Mouse (Mus musculus) liver, adult 2 months (tissue): ENCODE results near the gene Fmod. TPM values are rescaled to one million over a fixed set of nuclear protein-coding genes. Genes with fewer than 3 reads are reported as not detected.

Experiments used
- DNase-seq: peaks from one replicate; pipeline ENCODE4 v3.0.0-alpha.2; 2011; ENCODE audit warnings: low read depth, low spot score; ENCODE audit errors: extremely low read depth
- H3K27ac ChIP-seq: fragments of 200-500 bp; replicated peaks from 2 replicates; pipeline ENCODE4 v1.5.1; 2012; ENCODE audit warnings: low read depth, mild to moderate bottlenecking, control low read depth, inconsistent platforms, low read length; ENCODE audit not compliant: insufficient read depth
- H3K27me3 ChIP-seq: fragments of 200-500 bp; 2 replicates; pipeline ENCODE4 v1.6.1; 2012; ENCODE audit warnings: mild to moderate bottlenecking, moderate library complexity, low read length, inconsistent platforms; ENCODE audit not compliant: control insufficient read depth, insufficient read depth
- H3K36me3 ChIP-seq: fragments of 200-500 bp; 2 replicates; pipeline ENCODE4 v1.6.1; 2012; ENCODE audit warnings: low read length, inconsistent platforms; ENCODE audit not compliant: control insufficient read depth, insufficient read depth
- H3K4me1 ChIP-seq: fragments of 200-500 bp; 2 replicates; pipeline ENCODE4 v1.6.1; 2011; ENCODE audit warnings: low read length; ENCODE audit not compliant: control insufficient read depth, insufficient read depth
- H3K4me3 ChIP-seq: fragments of 200-500 bp; 2 replicates; pipeline ENCODE4 v1.5.1; 2011; ENCODE audit warnings: low read depth, mild to moderate bottlenecking, control low read depth, low read length, moderate library complexity; ENCODE audit not compliant: insufficient read depth
- H3K79me2 ChIP-seq: fragments of 200-500 bp; 2 replicates; pipeline ENCODE4 v1.6.1; 2012; ENCODE audit warnings: inconsistent platforms, mild to moderate bottlenecking, low read length, moderate library complexity; ENCODE audit not compliant: control insufficient read depth, insufficient read depth
- H3K9ac ChIP-seq: fragments of 200-500 bp; 2 replicates; pipeline ENCODE4 v1.6.1; 2012; ENCODE audit warnings: low read depth, mild to moderate bottlenecking, control low read depth, inconsistent platforms, low read length
- CTCF ChIP-seq: fragments of 200-500 bp; IDR thresholded peaks from 2 replicates; pipeline ENCODE4 v1.5.1; 2011; ENCODE audit warnings: low read depth, low read length, control low read depth
- POLR2A ChIP-seq: fragments of 200-500 bp; IDR thresholded peaks from 2 replicates; pipeline ENCODE4 v1.6.1; 2011; ENCODE audit warnings: low read length, control low read depth; ENCODE audit not compliant: insufficient read depth; ENCODE audit errors: extremely low read depth
- whole genome bisulfite sequencing: fragments of 180-500 bp; shearing (Covaris S2); methylation state at CpG from one replicate; pipeline ENCODE4 v1.1.7; 2018; 5-methylcytosine and 5-hydroxymethylcytosine counted together
- polyA plus RNA-seq: library from polyadenylated mRNA; depleted of rRNA; stranded (reverse); fragments of >200 nt; gene quantifications from 2 replicates; pipeline ENCODE4 v1.2.3, GENCODE M21; 2012; rRNA removed
- total RNA-seq: library from RNA; depleted of rRNA; stranded (reverse); fragments of >200 nt; gene quantifications from 2 replicates; pipeline ENCODE4 v1.2.3, GENCODE M21; 2014; rRNA removed

Gene Fmod
- total RNA-seq (0.46 and 0.54 TPM in 2 replicates), polyA plus RNA-seq (0.99 and 1.6 TPM in 2 replicates)

- 51% methylated on average over 9 of the region's 9 CpGs for WGBS
- no peaks in the 10 kb centered on the region for H3K79me2 ChIP-seq
- H3K36me3 ChIP-seq, result no peaks in the 10 kb centered on the region
- H3K27ac ChIP-seq, result no peak within 1 kb of the TSS
- no peaks in the 10 kb centered on the region for H3K27me3 ChIP-seq
- H3K9ac ChIP-seq, result no peak within 1 kb of the TSS
- no peak for DNase-seq
- TF ChIP-seq CTCF (no peak), POLR2A (no peak)
- H3K4me1 ChIP-seq, result no peaks in the 10 kb centered on the region
- no peak within 1 kb of the TSS for H3K4me3 ChIP-seq
Observed at GRCm38 (mm10) chr1:134037172-134037571, at the start of gene Fmod. Gene Fmod, plus strand, starts transcription at chr1:134037254.

GRCm38 (mm10) chr1:133988845-133989244, 48.2 kb upstream of the Fmod start:
- Histone ChIP-seq H3K36me3 (no peaks in the 10 kb centered on the region), H3K9ac (no peak overlapping the region), H3K4me3 (no peak overlapping the region), H3K79me2 (no peaks in the 10 kb centered on the region), H3K4me1 (no peaks in the 10 kb centered on the region), H3K27me3 (no peaks in the 10 kb centered on the region), H3K27ac (no peak overlapping the region)
- WGBS, result 43% methylated on average over 3 of the region's 3 CpGs
- no peak for TF ChIP-seq CTCF
- no peak for TF ChIP-seq POLR2A
- DNase-seq, result no peak

- WGBS, result 53% methylated on average over 8 of the region's 8 CpGs
- TF ChIP-seq CTCF, result no peak
- no peak for TF ChIP-seq POLR2A
- H3K27ac ChIP-seq, result no peak overlapping the region
- no peaks in the 10 kb centered on the region for H3K27me3 ChIP-seq
- no peak overlapping the region for H3K9ac ChIP-seq
- DNase-seq, result no peak
- no peak overlapping the region for H3K4me3 ChIP-seq
- H3K4me1 ChIP-seq, result no peaks in the 10 kb centered on the region
- no peaks in the 10 kb centered on the region for H3K36me3 ChIP-seq
- no peaks in the 10 kb centered on the region for H3K79me2 ChIP-seq
Observed at GRCm38 (mm10) chr1:133991277-133991676, 45.8 kb upstream of the Fmod start.

GRCm38 (mm10) chr1:134005490-134005889, 31.6 kb upstream of the Fmod start:
- Histone ChIP-seq H3K36me3 (no peaks in the 10 kb centered on the region), H3K27ac (no peak overlapping the region), H3K4me3 (no peak overlapping the region), H3K9ac (no peak overlapping the region), H3K27me3 (no peaks in the 10 kb centered on the region), H3K4me1 (no peaks in the 10 kb centered on the region), H3K79me2 (no peaks in the 10 kb centered on the region)
- no peak for DNase-seq
- TF ChIP-seq POLR2A (no peak), CTCF (no peak)
- WGBS, result 73% methylated on average over 7 of the region's 7 CpGs

GRCm38 (mm10) chr1:134006105-134006764, 30.8 kb upstream of the Fmod start:
- Histone ChIP-seq H3K79me2 (no peaks in the 10 kb centered on the region), H3K27me3 (no peaks in the 10 kb centered on the region), H3K4me1 (no peaks in the 10 kb centered on the region), H3K9ac (no peak overlapping the region), H3K36me3 (no peaks in the 10 kb centered on the region), H3K4me3 (no peak overlapping the region), H3K27ac (no peak overlapping the region)
- DNase-seq, result no peak
- 65% methylated on average over 11 of the region's 11 CpGs for WGBS
- TF ChIP-seq CTCF, result no peak
- no peak for TF ChIP-seq POLR2A

- no peaks in the 10 kb centered on the region for H3K36me3 ChIP-seq
- no peak overlapping the region for H3K27ac ChIP-seq
- no peak overlapping the region for H3K9ac ChIP-seq
- H3K27me3 ChIP-seq, result no peaks in the 10 kb centered on the region
- no peak overlapping the region for H3K4me3 ChIP-seq
- no peaks in the 10 kb centered on the region for H3K4me1 ChIP-seq
- 80% methylated on average over 9 of the region's 9 CpGs for WGBS
- TF ChIP-seq POLR2A (no peak), CTCF (no peak)
- H3K79me2 ChIP-seq, result no peaks in the 10 kb centered on the region
- no peak for DNase-seq
Observed at GRCm38 (mm10) chr1:134024293-134024971, 12.6 kb upstream of the Fmod start.
